ENCODE assay signal across 22 mouse cellular contexts in genomic region chr19:46032731-46033510, GRCm38 (mm10). TPM values are rescaled to one million over a fixed set of nuclear protein-coding genes. Genes with fewer than 3 reads are reported as not detected.
DNase-seq lines count a peak whose midpoint lies in the region; ATAC-seq and TF ChIP-seq lines count a peak whose summit lies in the region.
"Had no signal": no experiment of that assay in that cellular context is flagged by ENCODE, and none has a peak within 500 bp of the region (broad histone marks: within the 10 kb centered on the region; RNA-seq: fewer than 3 reads in every experiment).

No protein-coding gene starts in this region.

- H3K4me2 ChIP-seq in liver, embryonic 12.5 days: no peak overlapping the region
- H3K4me2 ChIP-seq: forebrain, embryonic 13.5 days; heart, embryonic 12.5 days; kidney, embryonic 15.5 days; limb, embryonic 13.5 days had no signal

- H3K4me3 ChIP-seq in layer of hippocampus, adult 2 months: no peak overlapping the region
- H3K4me3 ChIP-seq in liver, embryonic 12.5 days: no peak overlapping the region
- H3K4me3 ChIP-seq in gastrocnemius, adult 2 months: no peak overlapping the region
- H3K4me3 ChIP-seq: forebrain, embryonic 13.5 days; heart, embryonic 12.5 days; hindbrain, embryonic 10.5 days; kidney, embryonic 15.5 days; limb, embryonic 13.5 days; midbrain, embryonic 10.5 days had no signal

- peak; percentile 74 for ATAC-seq in frontal cortex, adult (ENCODE audit: low TSS enrichment)
- ATAC-seq in liver, embryonic 12.5 days: no peak
- ATAC-seq: forebrain, embryonic 13.5 days had no signal

- peaks cover 6% of the 10 kb centered on the region; the same call in 1 of the 2 replicates for H3K9me3 ChIP-seq in liver, embryonic 12.5 days (replicated peaks)
- H3K9me3 ChIP-seq: kidney, embryonic 15.5 days had no signal

- H3K27me3 ChIP-seq in liver, embryonic 12.5 days (replicated peaks): no peaks in the 10 kb centered on the region
- H3K27me3 ChIP-seq: forebrain, embryonic 13.5 days; heart, embryonic 12.5 days; kidney, embryonic 15.5 days; limb, embryonic 13.5 days had no signal

- peak overlapping the region; percentile 53; the same call in 1 of the 2 replicates for H3K27ac ChIP-seq in layer of hippocampus, adult 2 months
- peak overlapping the region; percentile 26; the same call in 1 of the 2 replicates for H3K27ac ChIP-seq in liver, embryonic 12.5 days
- H3K27ac ChIP-seq in gastrocnemius, adult 2 months: no peak overlapping the region
- H3K27ac ChIP-seq: hindbrain, embryonic 10.5 days; kidney, embryonic 15.5 days; limb, embryonic 13.5 days; midbrain, embryonic 10.5 days had no signal

- H3K9ac ChIP-seq in liver, embryonic 12.5 days: no peak overlapping the region
- H3K9ac ChIP-seq: forebrain, embryonic 13.5 days; heart, embryonic 12.5 days; kidney, embryonic 15.5 days; limb, embryonic 13.5 days had no signal

- intact Hi-C loops in gastrocnemius, adult 2 months (cut with DNase I): no loop called here

- peaks cover 58% of the 10 kb centered on the region for H3K4me1 ChIP-seq in liver, embryonic 12.5 days

- WGBS in liver, embryonic 12.5 days (ENCODE audit: insufficient replicate concordance): 86% methylated on average over 26 of the region's 26 CpGs

- DNase-seq in frontal cortex, postnatal 10 days (ENCODE audit: low spot score in 2 of 2): no peak
- peak in 1 of 2 experiments; percentile 51 for DNase-seq in layer of hippocampus, adult 2 months (ENCODE audit: low spot score in 2 of 2)
- DNase-seq in layer of hippocampus, adult 11-12 months (ENCODE audit: low spot score): no peak
- DNase-seq in liver: no peak
- DNase-seq in brain, embryonic 14.5 days (ENCODE audit: low read depth): peak; percentile 13
- no peak for DNase-seq in gastrocnemius, adult 2 months
- DNase-seq: adrenal gland, postnatal 10 days; cerebellum, adult 8-10 months; gastrocnemius, postnatal 36 days; kidney, postnatal 36 days; lung, adult 18-20 months; lung, postnatal 10 days; right cerebral cortex, postnatal 14 days; spleen, adult 18-20 months had no signal

- peaks cover 69% of the 10 kb centered on the region for H3K36me3 ChIP-seq in liver, embryonic 12.5 days

- no peak for TF ChIP-seq POLR2A in brain, embryonic 14.5 days (IDR thresholded peaks at IDR 0.05; ENCODE audit: borderline replicate concordance, extremely low read depth, insufficient read depth, insufficient read length, poor library complexity, severe bottlenecking)

- no peak for TF ChIP-seq CTCF in layer of hippocampus, adult 2 months (conservative IDR thresholded peaks at IDR 0.05)
- no peak for TF ChIP-seq CTCF in brain, embryonic 14.5 days (IDR thresholded peaks at IDR 0.05; ENCODE audit: borderline replicate concordance, extremely low read depth, insufficient read depth, insufficient read length)
- no peak for TF ChIP-seq CTCF in gastrocnemius, adult 2 months (IDR thresholded peaks at IDR 0.05)

RNA-seq across cellular contexts. Expression of gene Pprc1, which starts 11.8 kb away (rescaled TPM):
- 10 to 100 TPM; 25.4 to 33.7 TPM for total RNA-seq in layer of hippocampus, adult 2 months (2021)
- polyA plus RNA-seq in liver, embryonic 12.5 days (2016; fragmentation: Nextera tagmentation; extraction: Ambion mirVana): 34.8 and 36.0 TPM in 2 replicates
- polyA plus RNA-seq in brain, embryonic 14.5 days (2012; rRNA removed): 24.0 and 30.1 TPM in 2 replicates
- total RNA-seq in gastrocnemius, adult 2 months (2021): 10 to 100 TPM; 15.0 to 24.0 TPM

RNA-seq across cellular contexts. Expression of gene Ldb1, which starts 12.1 kb away (rescaled TPM):
- 100 to 1,000 TPM; 113 to 119 TPM for total RNA-seq in layer of hippocampus, adult 2 months (2021)
- 53.2 and 53.4 TPM in 2 replicates for polyA plus RNA-seq in liver, embryonic 12.5 days (2016; fragmentation: Nextera tagmentation; extraction: Ambion mirVana)
- polyA plus RNA-seq in brain, embryonic 14.5 days (2012; rRNA removed): 404 and 531 TPM in 2 replicates
- 10 to 100 TPM; 17.8 to 19.5 TPM for total RNA-seq in gastrocnemius, adult 2 months (2021)

RNA-seq across cellular contexts. Expression of gene Hps6, which starts 29.6 kb away (rescaled TPM):
- 1 to 10 TPM; 6.3 to 8.2 TPM for total RNA-seq in layer of hippocampus, adult 2 months (2021)
- polyA plus RNA-seq in liver, embryonic 12.5 days (2016; fragmentation: Nextera tagmentation; extraction: Ambion mirVana): 3.5 and 3.9 TPM in 2 replicates
- polyA plus RNA-seq in brain, embryonic 14.5 days (2012; rRNA removed): 1.6 and 2.1 TPM in 2 replicates
- 1 to 10 TPM; 3.4 to 3.9 TPM for total RNA-seq in gastrocnemius, adult 2 months (2021)

RNA-seq across cellular contexts. Expression of gene Armh3, which starts 34.6 kb away (rescaled TPM):
- 10 to 100 TPM; 19.0 to 20.6 TPM for total RNA-seq in layer of hippocampus, adult 2 months (2021)
- 6.5 TPM in 2 replicates for polyA plus RNA-seq in liver, embryonic 12.5 days (2016; fragmentation: Nextera tagmentation; extraction: Ambion mirVana)
- polyA plus RNA-seq in brain, embryonic 14.5 days (2012; rRNA removed): 19.6 and 22.0 TPM in 2 replicates
- total RNA-seq in gastrocnemius, adult 2 months (2021): 10 to 100 TPM; 13.6 to 14.7 TPM

RNA-seq across cellular contexts. Expression of gene Nolc1, which starts 42.7 kb away (rescaled TPM):
- 10 to 100 TPM; 48.7 to 51.8 TPM for total RNA-seq in layer of hippocampus, adult 2 months (2021)
- 136 and 147 TPM in 2 replicates for polyA plus RNA-seq in liver, embryonic 12.5 days (2016; fragmentation: Nextera tagmentation; extraction: Ambion mirVana)
- polyA plus RNA-seq in brain, embryonic 14.5 days (2012; rRNA removed): 41.4 and 54.5 TPM in 2 replicates
- 10 to 100 TPM; 22.4 to 22.5 TPM for total RNA-seq in gastrocnemius, adult 2 months (2021)

Comparison
In these comparisons a context has a peak if more than half of its experiments do, and no peak if none do; other contexts are left out.
1. RNA of gene Ldb1, which starts 12.1 kb away (total RNA-seq): 113 to 119 TPM in layer of hippocampus, adult 2 months; 17.8 to 19.5 TPM in gastrocnemius, adult 2 months; every median in the first group is over 4 times any median in the second.